Mouse (Mus musculus) embryonic facial prominence, embryonic 12.5 days (tissue): Measurements from ENCODE around the gene Fam243. TPM values are rescaled to one million over a fixed set of nuclear protein-coding genes. Genes with fewer than 3 reads are reported as not detected.

Source experiments
- ATAC-seq: fragments of 200-750 bp; cut with Nextera tagmentation; 2 replicates; pipeline ENCODE4 v1.8.0; 2017; ENCODE audit not compliant: insufficient number of reproducible peaks, insufficient read depth, low FRiP score, low TSS enrichment
- H3K27ac ChIP-seq: fragments of 300-500 bp; sonication (generic); 2 replicates; pipeline ENCODE4 v1.5.1; 2016; ENCODE audit warnings: mild to moderate bottlenecking
- H3K27me3 ChIP-seq: fragments of 300-500 bp; sonication (generic); 2 replicates; pipeline ENCODE4 v1.6.1; 2016; ENCODE audit warnings: mild to moderate bottlenecking, moderate library complexity
- H3K36me3 ChIP-seq: fragments of 300-500 bp; sonication (generic); 2 replicates; pipeline ENCODE4 v1.6.1; 2016; ENCODE audit warnings: mild to moderate bottlenecking
- H3K4me1 ChIP-seq: fragments of 300-500 bp; sonication (generic); 2 replicates; pipeline ENCODE4 v1.6.1; 2016
- H3K4me2 ChIP-seq: fragments of 300-500 bp; sonication (generic); replicated peaks from 2 replicates; pipeline ENCODE4 v1.6.1; 2016; ENCODE audit warnings: mild to moderate bottlenecking, moderate library complexity
- H3K4me3 ChIP-seq: fragments of 300-500 bp; sonication (generic); 2 replicates; pipeline ENCODE4 v1.5.1; 2016; ENCODE audit warnings: mild to moderate bottlenecking
- H3K9ac ChIP-seq: fragments of 300-500 bp; sonication (generic); 2 replicates; pipeline ENCODE4 v1.6.1; 2016; ENCODE audit warnings: mild to moderate bottlenecking, moderate library complexity
- H3K9me3 ChIP-seq: fragments of 300-500 bp; sonication (generic); 2 replicates; pipeline ENCODE4 v1.6.1; 2016; ENCODE audit warnings: mild to moderate bottlenecking, moderate library complexity
- WGBS: fragments of 180-500 bp; shearing (Covaris S2); methylation state at CpG from one replicate; pipeline ENCODE4 v1.1.7; 2016; 5-methylcytosine and 5-hydroxymethylcytosine counted together
- polyA plus RNA-seq: library from polyadenylated mRNA; unstranded; fragments of >200 nt; fragmentation: Nextera tagmentation; extraction: Ambion mirVana; gene quantifications from 2 replicates; pipeline ENCODE4 v1.2.1, GENCODE M21; 2016

Fam243 gene
- not detected in 2 replicates for polyA plus RNA-seq

DNA sequence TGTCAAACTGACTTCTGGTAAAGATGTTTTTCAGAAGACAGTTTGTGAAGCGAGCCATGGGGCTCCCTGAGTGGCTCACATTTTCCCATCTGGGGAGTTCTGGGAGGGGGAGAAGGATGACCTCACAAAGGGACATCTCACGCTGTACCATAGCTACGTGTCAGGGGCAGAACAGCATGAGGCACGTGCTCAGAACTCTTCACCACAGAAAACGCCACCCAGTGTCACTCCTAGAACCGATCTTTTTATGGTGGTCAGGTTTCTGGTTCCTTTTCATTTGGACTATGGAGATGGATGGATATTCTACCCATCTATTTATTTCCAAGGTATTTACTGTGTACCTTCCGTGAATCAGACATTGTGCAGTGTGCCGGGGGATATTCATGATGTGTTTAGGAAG is at the start of gene Fam243:
Gene Fam243, minus strand, starts transcription at position 101 of the 400 bp plus-strand sequence.
- Histone ChIP-seq H3K9ac (no peak within 1 kb of the TSS), H3K27me3 (no peaks in the 10 kb centered on the region), H3K9me3 (no peaks in the 10 kb centered on the region), H3K4me2 (no peak within 1 kb of the TSS), H3K27ac (no peak within 1 kb of the TSS), H3K36me3 (no peaks in the 10 kb centered on the region), H3K4me3 (no peak within 1 kb of the TSS), H3K4me1 (0 out of 2 replicates have a peak, but pooled peaks cover 5% of the 10 kb centered on the region)
- ATAC-seq: no peak
- WGBS: 88% methylated on average over 8 of the region's 8 CpGs

DNA sequence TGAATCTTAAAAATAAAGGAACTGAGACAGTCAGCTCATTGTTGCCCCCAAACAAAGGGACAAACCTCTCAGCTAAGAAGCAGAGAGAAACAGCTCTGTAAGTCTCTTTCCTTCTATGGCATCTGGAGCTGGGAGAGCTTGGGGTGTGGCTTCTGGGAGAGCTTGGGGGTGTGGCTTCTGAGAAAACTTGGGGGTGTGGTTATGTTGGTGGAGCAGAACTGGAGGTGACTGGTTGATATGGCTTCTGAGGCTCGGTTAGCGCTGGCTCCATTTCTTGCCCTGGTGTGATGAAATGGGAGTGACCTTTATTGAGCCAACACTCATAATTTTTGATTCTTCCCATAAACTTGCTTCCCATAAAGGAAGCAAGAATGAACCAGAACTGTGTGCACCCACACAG is 48.0 kb upstream of the Fam243 start:
- WGBS: 44% methylated on average over 2 of the region's 2 CpGs
- ATAC-seq: no peak
- H3K36me3 ChIP-seq: no peaks in the 10 kb centered on the region

DNA sequence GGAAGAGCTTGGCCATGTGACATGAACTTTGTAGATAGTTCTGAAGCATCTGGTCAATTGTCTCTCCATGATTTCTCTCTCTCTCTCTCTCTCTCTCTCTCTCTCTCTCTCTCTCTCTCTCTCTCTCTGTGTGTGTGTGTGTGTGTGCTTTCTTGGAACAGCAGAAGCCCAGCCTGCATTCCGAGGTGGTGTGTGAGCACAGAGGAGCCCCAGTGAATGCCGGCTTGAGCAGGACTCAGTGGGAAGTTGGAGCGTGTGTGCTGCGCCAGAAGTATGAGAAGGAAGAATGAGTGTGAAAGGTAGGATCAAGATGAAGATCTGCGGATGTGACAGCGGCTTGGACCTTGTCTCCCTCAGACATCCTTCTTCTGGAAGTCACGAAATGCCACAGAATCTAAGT is 44.2 kb upstream of the Fam243 start:
- 59% methylated on average over 7 of the region's 7 CpGs for WGBS

More for the DNA sequence above, 48.0 kb upstream of the Fam243 start:
- Histone ChIP-seq H3K27ac (no peak overlapping the region), H3K4me1 (peaks cover 22% of the 10 kb centered on the region; the same call in 1 of the 2 replicates), H3K4me3 (no peak overlapping the region), H3K4me2 (no peak overlapping the region), H3K27me3 (0 out of 2 replicates have a peak, but pooled peaks cover 2% of the 10 kb centered on the region), H3K9ac (no peak overlapping the region), H3K9me3 (no peaks in the 10 kb centered on the region)

DNA sequence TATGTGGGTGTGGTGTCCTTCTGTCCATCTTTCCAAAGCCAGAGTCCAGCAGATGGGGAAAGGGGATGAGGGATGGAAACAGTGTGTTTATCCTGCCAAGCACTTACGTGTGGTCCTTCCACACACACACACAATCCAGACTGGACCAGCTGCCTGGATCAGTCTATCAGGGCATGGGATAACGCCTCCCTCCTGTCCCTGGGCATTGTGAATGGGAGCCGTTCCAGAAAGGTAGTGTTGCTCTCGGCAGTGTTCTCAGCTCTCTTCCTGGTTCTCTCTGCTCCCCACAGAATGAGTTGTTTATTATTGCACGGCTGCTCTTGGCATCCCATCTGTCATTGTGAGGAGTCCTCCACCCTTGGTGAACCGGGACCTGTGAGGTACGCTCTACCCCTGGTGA is 39.5 kb upstream of the Fam243 start:
- ATAC-seq: no peak
- WGBS: 80% methylated on average over 7 of the region's 7 CpGs
- Histone ChIP-seq H3K4me1 (peaks cover 17% of the 10 kb centered on the region), H3K27me3 (peaks cover 11% of the 10 kb centered on the region), H3K4me3 (no peak overlapping the region), H3K9ac (no peak overlapping the region), H3K9me3 (no peaks in the 10 kb centered on the region), H3K27ac (no peak overlapping the region), H3K4me2 (no peak overlapping the region), H3K36me3 (no peaks in the 10 kb centered on the region)

More for the DNA sequence above, 44.2 kb upstream of the Fam243 start:
- no peak overlapping the region for H3K27ac ChIP-seq
- no peaks in the 10 kb centered on the region for H3K36me3 ChIP-seq
- H3K9me3 ChIP-seq: no peaks in the 10 kb centered on the region
- H3K27me3 ChIP-seq: no peaks in the 10 kb centered on the region
- no peak overlapping the region for H3K4me2 ChIP-seq
- 0 out of 2 replicates have a peak, but pooled peaks cover 5% of the 10 kb centered on the region for H3K4me1 ChIP-seq
- H3K4me3 ChIP-seq: no peak overlapping the region
- no peak overlapping the region for H3K9ac ChIP-seq
- ATAC-seq: no peak

DNA sequence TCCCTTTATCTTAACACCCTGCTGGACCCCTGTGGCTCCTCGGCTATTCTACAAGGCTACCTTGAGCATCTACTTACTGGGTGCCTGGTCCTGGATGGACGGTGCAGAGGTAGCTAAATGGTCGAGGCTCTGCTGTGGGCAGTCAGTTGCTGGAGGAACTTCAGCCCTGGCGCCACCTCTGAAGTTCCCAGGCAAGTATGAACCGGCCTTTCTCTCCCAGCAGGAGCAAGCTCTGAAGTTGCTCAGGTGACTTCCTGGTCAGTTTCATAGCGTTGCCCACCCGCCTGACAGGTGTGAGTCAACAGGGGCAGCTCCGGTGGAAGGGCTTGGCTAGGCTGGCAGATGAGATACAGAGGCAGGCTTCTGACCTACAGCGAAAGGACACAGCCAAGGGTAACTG is 38.0 kb upstream of the Fam243 start, which contains the start of gene Kcne1:
Gene Kcne1, minus strand, starts transcription at position 240 of the 400 bp plus-strand sequence.
- Histone ChIP-seq H3K36me3 (no peaks in the 10 kb centered on the region), H3K27me3 (peaks cover 11% of the 10 kb centered on the region), H3K4me3 (no peak within 1 kb of the TSS), H3K27ac (no peak within 1 kb of the TSS), H3K4me1 (peaks cover 16% of the 10 kb centered on the region), H3K9ac (no peak within 1 kb of the TSS), H3K4me2 (no peak within 1 kb of the TSS), H3K9me3 (no peaks in the 10 kb centered on the region)
- WGBS: 53% methylated on average over 9 of the region's 9 CpGs
- ATAC-seq: peak; percentile 11; the same call in 1 of the 2 replicates

DNA sequence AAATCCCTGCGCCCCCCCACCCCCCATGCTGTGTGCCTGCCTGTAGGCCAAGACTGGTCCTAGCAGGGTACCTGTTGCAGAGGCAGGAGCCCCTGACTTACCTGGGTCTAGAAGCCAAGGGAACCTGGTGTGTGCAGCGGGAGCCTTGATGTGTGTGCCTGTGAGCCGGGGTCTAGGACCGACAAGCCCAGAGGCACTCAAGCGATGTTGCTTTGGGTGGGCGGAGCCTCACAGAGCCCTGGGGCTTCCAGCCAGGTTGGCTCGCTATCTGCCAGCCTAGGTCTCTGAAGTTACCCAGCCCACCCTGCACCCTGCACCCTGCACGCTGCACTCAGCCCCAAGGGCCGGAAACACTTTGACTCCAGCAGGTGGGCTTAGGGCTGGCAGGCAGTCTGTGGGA is 37.5 kb upstream of the Fam243 start:
- no peak overlapping the region for H3K27ac ChIP-seq
- 14% methylated on average over 9 of the region's 9 CpGs for WGBS

DNA sequence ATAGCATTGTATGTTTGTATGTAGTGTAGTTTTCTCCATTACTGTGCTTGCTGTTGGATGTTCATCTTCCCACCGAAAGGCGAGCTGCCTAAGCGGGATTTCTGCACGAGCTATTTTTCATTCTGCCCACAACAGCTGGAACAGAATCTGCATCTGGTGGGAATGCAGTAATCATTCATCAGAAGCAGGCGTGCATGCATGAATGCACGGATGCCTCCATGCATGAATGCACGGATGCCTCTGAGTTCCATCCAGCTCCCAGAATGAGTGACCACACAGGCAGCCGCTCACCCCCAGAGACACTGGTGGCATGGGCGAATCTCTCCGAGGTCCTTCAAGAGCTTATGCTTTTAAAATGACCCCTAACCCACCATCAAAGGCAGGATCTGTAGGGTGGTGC is 36.3 kb upstream of the Fam243 start:
- ATAC-seq: no peak
- no peak overlapping the region for H3K9ac ChIP-seq
- no peaks in the 10 kb centered on the region for H3K9me3 ChIP-seq
- no peak overlapping the region for H3K27ac ChIP-seq
- peaks cover 20% of the 10 kb centered on the region for H3K4me1 ChIP-seq
- H3K36me3 ChIP-seq: no peaks in the 10 kb centered on the region
- H3K4me3 ChIP-seq: no peak overlapping the region
- WGBS: 53% methylated on average over 10 of the region's 10 CpGs
- peaks cover 11% of the 10 kb centered on the region for H3K27me3 ChIP-seq
- no peak overlapping the region for H3K4me2 ChIP-seq

More for the DNA sequence above, 37.5 kb upstream of the Fam243 start:
- Histone ChIP-seq H3K4me2 (no peak overlapping the region), H3K27me3 (peaks cover 11% of the 10 kb centered on the region), H3K36me3 (no peaks in the 10 kb centered on the region), H3K4me1 (peaks cover 20% of the 10 kb centered on the region), H3K9ac (no peak overlapping the region), H3K4me3 (no peak overlapping the region), H3K9me3 (no peaks in the 10 kb centered on the region)
- ATAC-seq: peak; percentile 45; the same call in 1 of the 2 replicates

DNA sequence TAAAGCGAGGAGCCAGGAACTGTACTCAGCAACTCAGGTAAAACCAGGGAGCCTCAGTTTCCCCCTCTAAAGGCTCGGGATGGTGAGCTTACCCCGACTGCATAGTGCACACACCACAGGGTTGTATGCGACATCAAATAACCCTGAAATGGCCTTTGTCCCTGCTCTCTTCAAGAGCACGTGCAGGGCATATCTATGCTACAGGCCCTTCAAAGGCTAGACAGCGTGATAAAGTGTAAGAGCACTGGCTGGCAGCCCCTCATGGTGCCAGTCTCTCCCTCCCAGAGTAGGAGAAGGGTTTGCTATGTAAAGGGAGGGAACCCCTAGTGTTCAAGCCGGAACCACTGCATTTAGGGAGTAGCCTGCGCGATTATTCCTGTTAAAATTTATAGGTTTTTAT is 35.8 kb upstream of the Fam243 start:
- no peaks in the 10 kb centered on the region for H3K36me3 ChIP-seq
- no peak overlapping the region for H3K27ac ChIP-seq
- H3K9ac ChIP-seq: no peak overlapping the region
- 76% methylated on average over 9 of the region's 9 CpGs for WGBS
- peaks cover 20% of the 10 kb centered on the region for H3K4me1 ChIP-seq
- no peak overlapping the region for H3K4me3 ChIP-seq
- no peak for ATAC-seq
- no peak overlapping the region for H3K4me2 ChIP-seq
- no peaks in the 10 kb centered on the region for H3K9me3 ChIP-seq
- H3K27me3 ChIP-seq: peaks cover 11% of the 10 kb centered on the region

DNA sequence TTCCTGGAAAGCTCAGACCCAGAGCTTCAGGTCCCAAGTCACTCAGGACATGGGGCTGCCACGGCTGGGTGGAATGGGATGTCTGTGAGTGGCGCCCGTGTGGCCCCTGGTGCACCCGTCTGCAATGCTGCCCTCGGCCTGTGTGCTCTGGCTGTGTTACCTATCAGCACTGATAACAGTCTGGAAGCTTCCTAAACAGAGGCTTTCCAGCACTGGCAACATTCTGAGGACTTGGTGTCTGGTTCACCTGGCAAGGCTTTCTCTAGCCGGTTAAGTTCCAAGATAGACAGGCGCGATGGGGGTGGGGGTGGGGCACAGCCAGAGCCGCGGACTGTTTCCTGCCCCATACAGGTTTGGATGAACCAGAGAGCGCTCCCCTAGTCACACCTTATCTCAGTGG is 34.7 kb upstream of the Fam243 start:
- no peak overlapping the region for H3K9ac ChIP-seq
- H3K4me1 ChIP-seq: peaks cover 20% of the 10 kb centered on the region
- H3K4me3 ChIP-seq: no peak overlapping the region
- H3K27me3 ChIP-seq: peaks cover 15% of the 10 kb centered on the region
- H3K9me3 ChIP-seq: no peaks in the 10 kb centered on the region
- WGBS: 71% methylated on average over 11 of the region's 11 CpGs
- ATAC-seq: no peak
- no peak overlapping the region for H3K4me2 ChIP-seq
- no peaks in the 10 kb centered on the region for H3K36me3 ChIP-seq
- H3K27ac ChIP-seq: no peak overlapping the region

DNA sequence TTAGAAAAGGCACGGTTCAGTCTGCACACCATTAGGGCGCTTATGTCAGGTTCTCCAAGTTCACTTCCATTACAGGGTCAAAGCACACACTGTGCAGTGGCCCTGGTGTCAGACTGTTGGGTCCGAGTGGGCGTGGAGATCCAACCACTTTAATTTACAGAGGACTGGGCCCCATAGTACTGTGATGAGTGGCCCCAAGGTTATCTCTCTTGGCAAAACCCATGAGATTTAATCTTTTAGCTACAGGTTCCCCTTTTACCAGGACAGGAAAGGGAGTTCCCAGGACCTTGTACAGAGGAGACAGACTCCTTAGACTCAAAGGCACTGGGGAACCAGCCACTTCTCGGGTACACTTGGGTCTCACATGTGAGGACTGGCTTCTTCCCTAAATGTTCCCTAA is 34.1 kb upstream of the Fam243 start:
- no peak for ATAC-seq
- H3K4me1 ChIP-seq: peaks cover 20% of the 10 kb centered on the region
- H3K27ac ChIP-seq: no peak overlapping the region
- H3K4me2 ChIP-seq: no peak overlapping the region
- no peaks in the 10 kb centered on the region for H3K36me3 ChIP-seq
- 65% methylated on average over 5 of the region's 5 CpGs for WGBS
- H3K9me3 ChIP-seq: no peaks in the 10 kb centered on the region
- no peak overlapping the region for H3K9ac ChIP-seq
- no peak overlapping the region for H3K4me3 ChIP-seq
- peaks cover 15% of the 10 kb centered on the region for H3K27me3 ChIP-seq

DNA sequence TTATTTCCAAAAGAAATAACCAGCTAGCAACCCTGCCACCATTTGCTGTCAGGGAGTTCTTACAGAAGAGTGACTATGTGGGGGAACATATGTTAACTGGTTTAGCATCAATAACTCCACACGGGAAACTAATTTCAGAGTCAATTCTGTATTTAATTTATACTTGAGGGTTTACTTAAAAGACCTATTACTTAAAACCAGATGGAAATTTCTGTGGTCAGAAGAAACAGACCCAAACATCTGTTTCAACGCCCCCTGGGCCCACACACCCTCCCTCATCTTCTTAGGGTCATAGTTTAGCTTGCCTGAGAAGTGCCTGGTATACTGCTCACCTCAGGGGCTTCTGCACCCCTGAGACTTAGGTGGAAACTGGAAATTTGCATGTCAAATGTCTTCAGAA is 32.7 kb upstream of the Fam243 start:
- H3K4me2 ChIP-seq: no peak overlapping the region
- 30% methylated on average over 2 of the region's 2 CpGs for WGBS
- H3K36me3 ChIP-seq: no peaks in the 10 kb centered on the region
- H3K4me3 ChIP-seq: no peak overlapping the region
- no peaks in the 10 kb centered on the region for H3K9me3 ChIP-seq
- no peak for ATAC-seq
- no peak overlapping the region for H3K27ac ChIP-seq
- H3K4me1 ChIP-seq: peaks cover 15% of the 10 kb centered on the region
- peaks cover 10% of the 10 kb centered on the region for H3K27me3 ChIP-seq
- H3K9ac ChIP-seq: no peak overlapping the region

DNA sequence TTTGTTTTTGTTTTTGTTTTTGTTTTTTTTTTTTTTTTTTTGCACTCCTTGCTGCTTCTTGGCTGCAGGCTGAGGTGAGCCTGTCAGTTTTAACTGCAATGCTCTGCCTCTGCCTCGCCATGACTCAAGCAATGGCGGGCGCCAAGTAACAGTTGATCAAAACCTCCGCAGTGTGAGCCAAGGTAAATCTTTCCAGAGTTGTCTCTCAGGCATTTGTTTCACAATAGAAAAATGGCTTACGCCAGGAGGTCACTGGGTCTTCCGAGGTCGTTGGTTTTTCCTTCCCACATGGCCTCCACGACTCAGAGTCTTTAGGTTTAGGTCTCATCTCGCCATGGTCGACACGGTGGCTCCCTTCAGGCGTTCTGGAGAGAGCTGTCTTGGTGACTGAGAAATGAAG is 32.1 kb upstream of the Fam243 start:
- Histone ChIP-seq H3K36me3 (no peaks in the 10 kb centered on the region), H3K9ac (no peak overlapping the region), H3K27ac (no peak overlapping the region), H3K27me3 (peaks cover 8% of the 10 kb centered on the region), H3K4me3 (no peak overlapping the region), H3K4me1 (peaks cover 12% of the 10 kb centered on the region; the same call in 1 of the 2 replicates), H3K9me3 (no peaks in the 10 kb centered on the region), H3K4me2 (no peak overlapping the region)
- WGBS: 82% methylated on average over 12 of the region's 12 CpGs
- ATAC-seq: no peak
